Mouse (Mus musculus): ENCODE results near the gene Upk3bl. TPM values are rescaled to one million over a fixed set of nuclear protein-coding genes. Genes with fewer than 3 reads are reported as not detected.

Gene Upk3bl
- polyA plus RNA-seq, 1 experiment from 2014 or later: 62.4 TPM

GRCm38 (mm10) chr5:136084144-136084881 is 30.0 kb downstream of the Upk3bl start:
- no peak overlapping the region for H3K27ac ChIP-seq (ENCODE audit: low read length)
- peak; percentile 2; the same call in 1 of the 2 replicates for ATAC-seq (ENCODE audit: insufficient number of reproducible peaks, insufficient read depth, low FRiP score, low read depth)
- 3% methylated on average over 23 of the region's 23 CpGs for WGBS
- H3K9me3 ChIP-seq (ENCODE audit: control insufficient read depth, low read depth, low read length): no peaks in the 10 kb centered on the region
- H3K36me3 ChIP-seq (ENCODE audit: control insufficient read depth, insufficient read depth, low read length): no peaks in the 10 kb centered on the region
- peak overlapping the region; percentile 46 for H3K4me3 ChIP-seq (ENCODE audit: low read depth, low read length)
- H3K27me3 ChIP-seq (ENCODE audit: control insufficient read depth, insufficient read depth, low read length): no peaks in the 10 kb centered on the region
- H3K4me1 ChIP-seq (ENCODE audit: control insufficient read depth, insufficient read depth, low read length): peaks cover 10% of the 10 kb centered on the region; the same call in 1 of the 2 replicates
- H3K9ac ChIP-seq (replicated peaks; ENCODE audit: low read depth, low read length): 0 out of 2 replicates have a peak overlapping the region, but pooled peaks have one; percentile 23
- H3K4me2 ChIP-seq (replicated peaks; ENCODE audit: low read depth, low read length): peak overlapping the region; percentile 83

- Histone ChIP-seq H3K9me3 (ENCODE audit: control insufficient read depth, low read depth, low read length) (no peaks in the 10 kb centered on the region), H3K27me3 (ENCODE audit: control insufficient read depth, insufficient read depth, low read length) (no peaks in the 10 kb centered on the region), H3K4me2 (replicated peaks; ENCODE audit: low read depth, low read length) (peak overlapping the region; percentile 83), H3K27ac (ENCODE audit: low read length) (no peak overlapping the region), H3K36me3 (ENCODE audit: control insufficient read depth, insufficient read depth, low read length) (no peaks in the 10 kb centered on the region), H3K4me1 (ENCODE audit: control insufficient read depth, insufficient read depth, low read length) (peaks cover 10% of the 10 kb centered on the region; the same call in 1 of the 2 replicates), H3K9ac (replicated peaks; ENCODE audit: low read depth, low read length) (no peak overlapping the region), H3K4me3 (ENCODE audit: low read depth, low read length) (peak overlapping the region; percentile 46)
- ATAC-seq (ENCODE audit: insufficient number of reproducible peaks, insufficient read depth, low FRiP score, low read depth): no peak
- 18% methylated on average over 21 of the region's 21 CpGs for WGBS
Observed at GRCm38 (mm10) chr5:136084891-136085651, 30.8 kb downstream of the Upk3bl start.

- 92% methylated on average over 8 of the region's 8 CpGs for WGBS
- no peak for ATAC-seq (ENCODE audit: insufficient number of reproducible peaks, insufficient read depth, low FRiP score, low read depth)
- H3K27me3 ChIP-seq (ENCODE audit: control insufficient read depth, insufficient read depth, low read length): no peaks in the 10 kb centered on the region
Observed at GRCm38 (mm10) chr5:136086290-136086689, 32.0 kb downstream of the Upk3bl start.

GRCm38 (mm10) chr5:136088821-136089575 is 34.7 kb downstream of the Upk3bl start:
- no peak for ATAC-seq (ENCODE audit: insufficient number of reproducible peaks, insufficient read depth, low FRiP score, low read depth)
- 18% methylated on average over 14 of the region's 14 CpGs for WGBS

More at GRCm38 (mm10) chr5:136086290-136086689, 32.0 kb downstream of the Upk3bl start:
- H3K9me3 ChIP-seq (ENCODE audit: control insufficient read depth, low read depth, low read length): no peaks in the 10 kb centered on the region
- no peaks in the 10 kb centered on the region for H3K36me3 ChIP-seq (ENCODE audit: control insufficient read depth, insufficient read depth, low read length)
- no peak overlapping the region for H3K27ac ChIP-seq (ENCODE audit: low read length)
- H3K9ac ChIP-seq (replicated peaks; ENCODE audit: low read depth, low read length): no peak overlapping the region
- H3K4me2 ChIP-seq (replicated peaks; ENCODE audit: low read depth, low read length): no peak overlapping the region
- peaks cover 10% of the 10 kb centered on the region; the same call in 1 of the 2 replicates for H3K4me1 ChIP-seq (ENCODE audit: control insufficient read depth, insufficient read depth, low read length)
- H3K4me3 ChIP-seq (ENCODE audit: low read depth, low read length): no peak overlapping the region

GRCm38 (mm10) chr5:136091927-136092326 is 37.6 kb downstream of the Upk3bl start:
- Histone ChIP-seq H3K4me1 (ENCODE audit: control insufficient read depth, insufficient read depth, low read length) (no peaks in the 10 kb centered on the region), H3K36me3 (ENCODE audit: control insufficient read depth, insufficient read depth, low read length) (no peaks in the 10 kb centered on the region), H3K4me2 (replicated peaks; ENCODE audit: low read depth, low read length) (no peak overlapping the region), H3K4me3 (ENCODE audit: low read depth, low read length) (no peak overlapping the region), H3K9me3 (ENCODE audit: control insufficient read depth, low read depth, low read length) (no peaks in the 10 kb centered on the region), H3K27me3 (ENCODE audit: control insufficient read depth, insufficient read depth, low read length) (no peaks in the 10 kb centered on the region), H3K9ac (replicated peaks; ENCODE audit: low read depth, low read length) (no peak overlapping the region), H3K27ac (ENCODE audit: low read length) (no peak overlapping the region)
- ATAC-seq (ENCODE audit: insufficient number of reproducible peaks, insufficient read depth, low FRiP score, low read depth): no peak
- WGBS: 63% methylated on average over 5 of the region's 5 CpGs

More at GRCm38 (mm10) chr5:136088821-136089575, 34.7 kb downstream of the Upk3bl start:
- H3K4me3 ChIP-seq (ENCODE audit: low read depth, low read length): no peak overlapping the region
- H3K9ac ChIP-seq (replicated peaks; ENCODE audit: low read depth, low read length): no peak overlapping the region
- no peaks in the 10 kb centered on the region for H3K9me3 ChIP-seq (ENCODE audit: control insufficient read depth, low read depth, low read length)
- H3K27me3 ChIP-seq (ENCODE audit: control insufficient read depth, insufficient read depth, low read length): no peaks in the 10 kb centered on the region
- no peaks in the 10 kb centered on the region for H3K36me3 ChIP-seq (ENCODE audit: control insufficient read depth, insufficient read depth, low read length)
- H3K27ac ChIP-seq (ENCODE audit: low read length): no peak overlapping the region
- peaks cover 7% of the 10 kb centered on the region; the same call in 1 of the 2 replicates for H3K4me1 ChIP-seq (ENCODE audit: control insufficient read depth, insufficient read depth, low read length)
- H3K4me2 ChIP-seq (replicated peaks; ENCODE audit: low read depth, low read length): no peak overlapping the region

- H3K36me3 ChIP-seq (ENCODE audit: control insufficient read depth, insufficient read depth, low read length): no peaks in the 10 kb centered on the region
- H3K27me3 ChIP-seq (ENCODE audit: control insufficient read depth, insufficient read depth, low read length): no peaks in the 10 kb centered on the region
- H3K4me3 ChIP-seq (ENCODE audit: low read depth, low read length): no peak overlapping the region
- no peaks in the 10 kb centered on the region for H3K9me3 ChIP-seq (ENCODE audit: control insufficient read depth, low read depth, low read length)
- H3K27ac ChIP-seq (ENCODE audit: low read length): no peak overlapping the region
- no peak for ATAC-seq (ENCODE audit: insufficient number of reproducible peaks, insufficient read depth, low FRiP score, low read depth)
- H3K4me2 ChIP-seq (replicated peaks; ENCODE audit: low read depth, low read length): no peak overlapping the region
- 65% methylated on average over 8 of the region's 8 CpGs for WGBS
- H3K4me1 ChIP-seq (ENCODE audit: control insufficient read depth, insufficient read depth, low read length): no peaks in the 10 kb centered on the region
- H3K9ac ChIP-seq (replicated peaks; ENCODE audit: low read depth, low read length): no peak overlapping the region
Observed at GRCm38 (mm10) chr5:136094249-136095010, 40.1 kb downstream of the Upk3bl start.

- no peak overlapping the region for H3K4me3 ChIP-seq (ENCODE audit: low read depth, low read length)
- H3K27me3 ChIP-seq (ENCODE audit: control insufficient read depth, insufficient read depth, low read length): no peaks in the 10 kb centered on the region
- no peak overlapping the region for H3K9ac ChIP-seq (replicated peaks; ENCODE audit: low read depth, low read length)
- 67% methylated on average over 7 of the region's 7 CpGs for WGBS
- no peak overlapping the region for H3K27ac ChIP-seq (ENCODE audit: low read length)
- H3K4me2 ChIP-seq (replicated peaks; ENCODE audit: low read depth, low read length): no peak overlapping the region
- H3K36me3 ChIP-seq (ENCODE audit: control insufficient read depth, insufficient read depth, low read length): no peaks in the 10 kb centered on the region
- ATAC-seq (ENCODE audit: insufficient number of reproducible peaks, insufficient read depth, low FRiP score, low read depth): no peak
- H3K4me1 ChIP-seq (ENCODE audit: control insufficient read depth, insufficient read depth, low read length): no peaks in the 10 kb centered on the region
- H3K9me3 ChIP-seq (ENCODE audit: control insufficient read depth, low read depth, low read length): no peaks in the 10 kb centered on the region
Observed at GRCm38 (mm10) chr5:136095089-136095488, 40.8 kb downstream of the Upk3bl start.

All from stomach, embryonic 14.5 days (tissue).